Comparison of ENCODE assay signal across 9 mouse cellular contexts in the genomic region with DNA sequence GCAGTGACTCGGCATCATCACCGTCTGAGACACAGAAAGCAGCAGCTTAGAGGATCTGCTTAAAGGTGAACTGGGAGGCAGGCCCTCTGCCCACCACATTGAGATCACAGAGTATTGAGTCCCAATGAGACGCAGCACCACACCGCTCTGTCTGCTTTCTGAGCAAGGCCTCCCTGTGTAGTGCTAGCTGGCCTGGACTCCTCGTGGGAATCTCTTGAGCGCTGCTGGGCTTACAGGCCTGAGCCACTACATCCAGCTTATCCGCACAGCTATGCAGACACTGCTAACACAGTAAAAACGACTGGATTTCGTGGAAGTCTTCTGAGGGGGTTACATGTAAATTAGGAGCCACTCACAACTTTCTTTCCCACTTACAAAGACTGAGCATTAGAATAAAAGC.
DNase-seq lines count a peak whose midpoint lies in the region; ATAC-seq and TF ChIP-seq lines count a peak whose summit lies in the region.
"Had no signal": no experiment of that assay in that cellular context is flagged by ENCODE, and none has a peak within 500 bp of the region (broad histone marks: within the 10 kb centered on the region; RNA-seq: fewer than 3 reads in every experiment).

No protein-coding gene starts in this region.

- peaks cover 15% of the 10 kb centered on the region for H3K4me1 ChIP-seq in cortical plate, adult 2 months (ENCODE audit: control insufficient read depth, insufficient read depth, low read length)
- H3K4me1 ChIP-seq in heart, postnatal 0 days (ENCODE audit: control insufficient read depth, insufficient read depth): peaks cover 17% of the 10 kb centered on the region

- TF ChIP-seq POLR2A in cortical plate, adult 2 months (IDR thresholded peaks at IDR 0.05; ENCODE audit: extremely low read depth, insufficient read depth, low read length): no peak

- TF ChIP-seq CTCF in gastrocnemius, adult 2 months (IDR thresholded peaks at IDR 0.05): no peak
- TF ChIP-seq CTCF in left cerebral cortex, adult 2 months (IDR thresholded peaks at IDR 0.05): no peak
- TF ChIP-seq CTCF in cortical plate, adult 2 months (IDR thresholded peaks at IDR 0.05; ENCODE audit: extremely low read depth, insufficient read depth, low read length): no peak
- no peak for TF ChIP-seq CTCF in heart, postnatal 0 days (IDR thresholded peaks at IDR 0.05; ENCODE audit: low read depth)

- WGBS in heart, postnatal 0 days: 25% methylated on average over 9 of the region's 9 CpGs

- H3K27me3 ChIP-seq in heart, postnatal 0 days (ENCODE audit: control insufficient read depth, insufficient read depth, low read length): no peaks in the 10 kb centered on the region
- H3K27me3 ChIP-seq: limb, embryonic 13.5 days had no signal

- H3K9ac ChIP-seq in heart, postnatal 0 days (replicated peaks; ENCODE audit: low read depth, low read length): no peak overlapping the region; the same call in 1 of the 2 replicates
- H3K9ac ChIP-seq: limb, embryonic 13.5 days had no signal

- peaks cover 21% of the 10 kb centered on the region for H3K36me3 ChIP-seq in heart, postnatal 0 days (replicated peaks; ENCODE audit: control insufficient read depth, insufficient read depth, low read length)

- H3K27ac ChIP-seq in gastrocnemius, adult 2 months: peak overlapping the region; percentile 83
- H3K27ac ChIP-seq in left cerebral cortex, adult 2 months: peak overlapping the region; percentile 68
- peak overlapping the region; percentile 86 for H3K27ac ChIP-seq in cortical plate, adult 2 months (ENCODE audit: insufficient read depth, low read length)
- H3K27ac ChIP-seq in heart, postnatal 0 days (ENCODE audit: low read depth): peak overlapping the region; percentile 87
- H3K27ac ChIP-seq: limb, embryonic 13.5 days had no signal

- no peak for DNase-seq in gastrocnemius, adult 2 months
- no peak for DNase-seq in gastrocnemius, adult 18-20 months (ENCODE audit: low spot score)
- no peak for DNase-seq in left cerebral cortex, adult 2 months (ENCODE audit: extremely low spot score in 1 of 2, low spot score in 2 of 2)
- DNase-seq in left cerebral cortex, adult 18-20 months (ENCODE audit: low spot score in 2 of 2): no peak
- DNase-seq in heart, postnatal 0 days (ENCODE audit: low spot score): peak; percentile 42
- no peak for DNase-seq in natural killer cell, adult 2 months (ENCODE audit: low spot score in 2 of 2)
- DNase-seq: right cerebral cortex, postnatal 25 days had no signal

- peak; percentile 47; the same call in 1 of the 2 replicates for ATAC-seq in heart, postnatal 0 days (ENCODE audit: insufficient read depth, low read depth)

- peak overlapping the region; percentile 38 for H3K4me2 ChIP-seq in heart, postnatal 0 days (ENCODE audit: low read depth, low read length)
- H3K4me2 ChIP-seq: limb, embryonic 13.5 days had no signal

- intact Hi-C loops in gastrocnemius, adult 2 months (cut with DNase I): no loop called here
- intact Hi-C loops in left cerebral cortex, adult 2 months (cut with DNase I): loop anchor here (2.0 to 10.0 kb wide), 3 partner anchors 141 to 897 kb away; a partner anchor contains a TSS

- no peaks in the 10 kb centered on the region for H3K9me3 ChIP-seq in heart, postnatal 0 days (replicated peaks; ENCODE audit: control insufficient read depth, low read length)
- H3K9me3 ChIP-seq: limb, embryonic 13.5 days had no signal

- TF ChIP-seq EP300 in heart, postnatal 0 days (IDR thresholded peaks at IDR 0.05; ENCODE audit: low read depth): no peak

- H3K4me3 ChIP-seq in gastrocnemius, adult 2 months: no peak overlapping the region
- no peak overlapping the region for H3K4me3 ChIP-seq in left cerebral cortex, adult 2 months
- no peak overlapping the region for H3K4me3 ChIP-seq in cortical plate, adult 2 months (ENCODE audit: insufficient read depth, low read length)
- no peak overlapping the region for H3K4me3 ChIP-seq in heart, postnatal 0 days (ENCODE audit: low read depth, low read length)
- H3K4me3 ChIP-seq: limb, embryonic 13.5 days had no signal
